Comparison of ENCODE assay signal across 16 mouse cellular contexts in the genomic region with DNA sequence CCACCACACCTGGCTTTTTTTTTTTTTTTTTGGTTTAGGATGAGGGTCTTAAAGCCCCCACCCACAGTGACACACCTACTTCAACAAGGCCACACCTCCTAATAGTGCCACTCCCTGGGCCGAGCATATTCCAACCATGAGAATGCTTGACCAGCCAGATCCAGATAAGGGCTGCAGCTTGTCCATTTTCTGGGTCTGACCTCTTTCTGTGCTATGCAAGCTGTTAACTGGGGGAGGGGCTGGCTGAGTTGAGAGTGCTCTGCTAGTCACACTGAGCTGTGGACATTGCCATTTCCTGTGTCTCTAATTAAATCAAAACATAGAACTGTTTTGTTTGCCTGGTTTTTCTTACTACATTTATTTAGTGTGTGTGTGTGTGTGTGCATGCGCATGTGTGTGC. TPM values are rescaled to one million over a fixed set of nuclear protein-coding genes. Genes with fewer than 3 reads are reported as not detected.
A peak's percentile ranks its signal among the peaks of the same experiment; 100 is the strongest.
DNase-seq lines count a peak whose midpoint lies in the region; ATAC-seq and TF ChIP-seq lines count a peak whose summit lies in the region.
"Had no signal": no experiment of that assay in that cellular context is flagged by ENCODE, and none has a peak within 500 bp of the region (broad histone marks: within the 10 kb centered on the region; RNA-seq: fewer than 3 reads in every experiment).

No protein-coding gene starts in this region.

- no peaks in the 10 kb centered on the region for H3K79me2 ChIP-seq in liver, adult 2 months (ENCODE audit: control insufficient read depth, insufficient read depth, low read length)

- no peaks in the 10 kb centered on the region for H3K27me3 ChIP-seq in intestine, embryonic 16.5 days (replicated peaks; ENCODE audit: control insufficient read depth, insufficient read depth, low read length)
- H3K27me3 ChIP-seq in liver, adult 2 months (ENCODE audit: control insufficient read depth, insufficient read depth, low read length), result no peaks in the 10 kb centered on the region
- H3K27me3 ChIP-seq: embryonic facial prominence, embryonic 12.5 days; neural tube, embryonic 12.5 days; stomach, embryonic 15.5 days had no signal

- TF ChIP-seq POLR2A in liver, adult 2 months (IDR thresholded peaks at IDR 0.05; ENCODE audit: extremely low read depth, insufficient read depth, low read length), result no peak

- no peaks in the 10 kb centered on the region for H3K36me3 ChIP-seq in intestine, embryonic 16.5 days (ENCODE audit: control insufficient read depth, insufficient read depth, low read length)
- no peaks in the 10 kb centered on the region for H3K36me3 ChIP-seq in liver, adult 2 months (ENCODE audit: control insufficient read depth, insufficient read depth, low read length)
- H3K36me3 ChIP-seq: embryonic facial prominence, embryonic 12.5 days; liver, embryonic 13.5 days; neural tube, embryonic 12.5 days; stomach, embryonic 15.5 days had no signal

- H3K4me1 ChIP-seq in intestine, embryonic 16.5 days (ENCODE audit: control insufficient read depth, insufficient read depth, low read length), result peaks cover 17% of the 10 kb centered on the region
- no peaks in the 10 kb centered on the region for H3K4me1 ChIP-seq in liver, adult 2 months (ENCODE audit: control insufficient read depth, insufficient read depth, low read length)
- H3K4me1 ChIP-seq: embryonic facial prominence, embryonic 12.5 days; neural tube, embryonic 12.5 days had no signal

- ATAC-seq in CD4-positive, CD25-positive, alpha-beta regulatory T cell, adult 4 months, result peak; percentile 39
- ATAC-seq in intestine, embryonic 16.5 days, result peak; percentile 12; the same call in 1 of the 2 replicates
- ATAC-seq: forebrain, embryonic 16.5 days had no signal

- H3K4me2 ChIP-seq in intestine, embryonic 16.5 days (ENCODE audit: low read depth, low read length), result no peak overlapping the region
- H3K4me2 ChIP-seq: embryonic facial prominence, embryonic 12.5 days; liver, embryonic 13.5 days; midbrain, embryonic 11.5 days; neural tube, embryonic 12.5 days; stomach, embryonic 15.5 days had no signal

- WGBS in intestine, embryonic 16.5 days, result 67% methylated on average over 2 of the region's 2 CpGs
- WGBS in liver, adult 2 months, result 78% methylated on average over 2 of the region's 2 CpGs

- peak; percentile 38 for DNase-seq in CD4-positive, CD25-positive, alpha-beta regulatory T cell, adult 2 months (ENCODE audit: low read depth, low spot score)
- peak; percentile 26 for DNase-seq in liver, adult 2 months (ENCODE audit: extremely low read depth, low read depth, low spot score)
- no peak for DNase-seq in ovary, postnatal 14 days (ENCODE audit: low spot score)
- no peak for DNase-seq in left cerebral cortex, postnatal 10 days (ENCODE audit: extremely low spot score in 1 of 2, low spot score in 2 of 2)
- no peak for DNase-seq in layer of hippocampus, postnatal 14 days (ENCODE audit: low spot score in 2 of 2)
- DNase-seq: adrenal gland, postnatal 14 days; cerebellum, adult 2 months; heart, adult 11 months; liver, embryonic 13.5 days had no signal

- no peak overlapping the region for H3K9ac ChIP-seq in intestine, embryonic 16.5 days (ENCODE audit: low read depth, low read length)
- no peak overlapping the region for H3K9ac ChIP-seq in liver, adult 2 months (ENCODE audit: low read depth, low read length)
- H3K9ac ChIP-seq: embryonic facial prominence, embryonic 12.5 days; liver, embryonic 13.5 days; neural tube, embryonic 12.5 days; stomach, embryonic 15.5 days had no signal

- no peaks in the 10 kb centered on the region for H3K9me3 ChIP-seq in intestine, embryonic 16.5 days (ENCODE audit: control insufficient read depth, low read length)
- H3K9me3 ChIP-seq: embryonic facial prominence, embryonic 12.5 days; liver, embryonic 13.5 days; neural tube, embryonic 12.5 days; stomach, embryonic 15.5 days had no signal

- H3K27ac ChIP-seq in intestine, embryonic 16.5 days (ENCODE audit: low read length), result peak overlapping the region; percentile 8; the same call in 1 of the 2 replicates
- no peak overlapping the region for H3K27ac ChIP-seq in liver, adult 2 months (replicated peaks; ENCODE audit: insufficient read depth, low read depth, low read length)
- H3K27ac ChIP-seq: embryonic facial prominence, embryonic 12.5 days; liver, embryonic 13.5 days; neural tube, embryonic 12.5 days; stomach, embryonic 15.5 days had no signal

- intact Hi-C loops in left cerebral cortex, postnatal 10 days (cut with DNase I), result no loop called here

- H3K4me3 ChIP-seq in intestine, embryonic 16.5 days (ENCODE audit: low read length), result no peak overlapping the region
- no peak overlapping the region for H3K4me3 ChIP-seq in liver, adult 2 months (ENCODE audit: insufficient read depth, low read depth, low read length)
- H3K4me3 ChIP-seq: embryonic facial prominence, embryonic 12.5 days; liver, embryonic 13.5 days; neural tube, embryonic 12.5 days; stomach, embryonic 15.5 days had no signal

- no peak for TF ChIP-seq CTCF in liver, adult 2 months (IDR thresholded peaks at IDR 0.05; ENCODE audit: low read depth, low read length)

RNA-seq across cellular contexts. Expression of gene Myh9, which starts 31.6 kb away (rescaled TPM):
- polyA plus RNA-seq in CD4-positive, CD25-positive, alpha-beta regulatory T cell, adult 4 months (2017; shearing (Covaris generic)), result 100 to 1,000 TPM; 206 to 220 TPM
- 39.1 and 43.8 TPM in 2 replicates for polyA plus RNA-seq in intestine, embryonic 16.5 days (2015; fragmentation: Nextera tagmentation; extraction: Ambion mirVana)
- 54.4 and 69.5 TPM in 2 replicates for total RNA-seq in liver, adult 2 months (2014; rRNA removed)
- 22.5 and 24.1 TPM in 2 replicates for polyA plus RNA-seq in liver, adult 2 months (2012; rRNA removed)
- 10 to 100 TPM; 58.2 to 58.8 TPM for total RNA-seq in left cerebral cortex, postnatal 10 days (2021)
- 10 to 100 TPM; 80.9 to 86.7 TPM for total RNA-seq in layer of hippocampus, postnatal 14 days (2021)

RNA-seq across cellular contexts. Expression of gene Txn2, which starts 55.2 kb away (rescaled TPM):
- 100 to 1,000 TPM; 232 to 276 TPM for polyA plus RNA-seq in CD4-positive, CD25-positive, alpha-beta regulatory T cell, adult 4 months (2017; shearing (Covaris generic))
- polyA plus RNA-seq in intestine, embryonic 16.5 days (2015; fragmentation: Nextera tagmentation; extraction: Ambion mirVana), result 357 and 388 TPM in 2 replicates
- 85.3 and 96.1 TPM in 2 replicates for total RNA-seq in liver, adult 2 months (2014; rRNA removed)
- polyA plus RNA-seq in liver, adult 2 months (2012; rRNA removed), result 441 and 448 TPM in 2 replicates
- total RNA-seq in left cerebral cortex, postnatal 10 days (2021), result 100 to 1,000 TPM; 108 to 115 TPM
- total RNA-seq in layer of hippocampus, postnatal 14 days (2021), result 100 to 1,000 TPM; 106 to 116 TPM

Comparison
In these comparisons a context has a peak if more than half of its experiments do, and no peak if none do; other contexts are left out.
1. DNase-seq: peak in CD4-positive, CD25-positive, alpha-beta regulatory T cell, adult 2 months (single experiment) and liver, adult 2 months (single experiment); none in ovary, postnatal 14 days (single experiment), left cerebral cortex, postnatal 10 days (0 of 2) and layer of hippocampus, postnatal 14 days (0 of 2).